Mouse (Mus musculus) spleen, adult 18-20 months (tissue): ENCODE results near the gene Plpp2.

Source experiments
- DNase-seq, 2 experiments: peaks; one replicate each; pipeline ENCODE4 v3.0.0; 2022; ENCODE audit warnings: mixed read lengths in 2 of 2

Gene Plpp2

GRCm38 (mm10) chr10:79527453-79527845, 6.1 kb downstream of the Plpp2 start:
- DNase-seq: no peak

GRCm38 (mm10) chr10:79526661-79527452, 6.7 kb downstream of the Plpp2 start:
- no peak for DNase-seq

GRCm38 (mm10) chr10:79525456-79526325, 7.9 kb downstream of the Plpp2 start:
- DNase-seq: no peak

- no peak for DNase-seq
These were observed 9.2 kb downstream of the Plpp2 start for GRCm38 (mm10) chr10:79524433-79524832.

- no peak for DNase-seq
These were observed 26.9 kb downstream of the Plpp2 start for GRCm38 (mm10) chr10:79506709-79507108.

- DNase-seq: no peak
These were observed 30.6 kb downstream of the Plpp2 start for GRCm38 (mm10) chr10:79502830-79503644.

GRCm38 (mm10) chr10:79496701-79497288, 36.8 kb downstream of the Plpp2 start:
- DNase-seq: no peak

GRCm38 (mm10) chr10:79495886-79496285, 37.7 kb downstream of the Plpp2 start:
- no peak for DNase-seq
